Mouse (Mus musculus) ES-Bruce4 (cell line): ENCODE data around the gene Cntln. TPM values are rescaled to one million over a fixed set of nuclear protein-coding genes. Genes with fewer than 3 reads are reported as not detected.
A peak's percentile ranks its signal among the peaks of the same experiment; 100 is the strongest.

Experiments used
- H3K27ac ChIP-seq: 2 replicates; pipeline ENCODE4 v1.5.1; 2012; ENCODE audit warnings: low read length, inconsistent platforms; ENCODE audit not compliant: insufficient read depth
- H3K27me3 ChIP-seq: 2 replicates; pipeline ENCODE4 v1.6.1; 2012; ENCODE audit warnings: mild to moderate bottlenecking, low read length, inconsistent platforms; ENCODE audit not compliant: control insufficient read depth, poor library complexity, insufficient read depth, severe bottlenecking
- H3K36me3 ChIP-seq: 2 replicates; pipeline ENCODE4 v1.6.1; 2012; ENCODE audit warnings: inconsistent platforms, mild to moderate bottlenecking, low read length, moderate library complexity; ENCODE audit not compliant: control insufficient read depth, poor library complexity, insufficient read depth, severe bottlenecking
- H3K4me1 ChIP-seq: one replicate; pipeline ENCODE4 v1.8.1; 2011; ENCODE audit warnings: low read length; ENCODE audit not compliant: control insufficient read depth, insufficient read depth
- H3K4me3 ChIP-seq: 2 replicates; pipeline ENCODE4 v1.5.1; 2011; ENCODE audit warnings: low read depth, mild to moderate bottlenecking, low read length
- H3K9ac ChIP-seq: 2 replicates; pipeline ENCODE4 v1.6.1; 2012; ENCODE audit warnings: low read depth, mild to moderate bottlenecking, inconsistent platforms; ENCODE audit not compliant: poor library complexity, severe bottlenecking
- H3K9me3 ChIP-seq: replicated peaks from 2 replicates; pipeline ENCODE4 v1.6.1; 2012; ENCODE audit warnings: mild to moderate bottlenecking, low read length, inconsistent platforms; ENCODE audit not compliant: control insufficient read depth, poor library complexity, insufficient read depth, severe bottlenecking
- CTCF ChIP-seq: IDR thresholded peaks from one replicate; pipeline ENCODE4 v1.8.1; 2011; ENCODE audit warnings: low read depth, low read length
- EP300 ChIP-seq: IDR thresholded peaks from 2 replicates; pipeline ENCODE4 v1.6.1; 2011; ENCODE audit warnings: low read depth, low read length; ENCODE audit not compliant: insufficient read depth
- POLR2A ChIP-seq: IDR thresholded peaks from one replicate; pipeline ENCODE4 v1.8.1; 2011; ENCODE audit warnings: low read length; ENCODE audit not compliant: insufficient read depth
- polyA plus RNA-seq: library from polyadenylated mRNA; stranded (reverse); fragments of >200 nt; gene quantifications from 2 replicates; pipeline ENCODE4 v1.2.4, GENCODE M21; 2011; ENCODE audit warnings: low read depth; ENCODE audit not compliant: missing spikeins, insufficient read depth, insufficient read length

The Cntln gene
- polyA plus RNA-seq, 1 experiment: 2.0 TPM

GRCm38 (mm10) chr4:85120271-85120670 lies 236.2 kb downstream of the Cntln start:
- no peak overlapping the region for H3K27ac ChIP-seq
- no peaks in the 10 kb centered on the region for H3K4me1 ChIP-seq
- H3K4me3 ChIP-seq: no peak overlapping the region
- H3K27me3 ChIP-seq: no peaks in the 10 kb centered on the region
- no peak overlapping the region for H3K9ac ChIP-seq
- no peaks in the 10 kb centered on the region for H3K9me3 ChIP-seq
- no peaks in the 10 kb centered on the region for H3K36me3 ChIP-seq
- TF ChIP-seq POLR2A: no peak
- no peak for TF ChIP-seq CTCF
- no peak for TF ChIP-seq EP300

GRCm38 (mm10) chr4:85149726-85150125 lies 265.6 kb downstream of the Cntln start:
- Histone ChIP-seq H3K4me1 (no peaks in the 10 kb centered on the region), H3K4me3 (no peak overlapping the region), H3K9ac (no peak overlapping the region), H3K36me3 (no peaks in the 10 kb centered on the region), H3K27me3 (no peaks in the 10 kb centered on the region), H3K27ac (no peak overlapping the region), H3K9me3 (no peaks in the 10 kb centered on the region)
- no peak for TF ChIP-seq EP300
- no peak for TF ChIP-seq POLR2A

- H3K4me3 ChIP-seq: no peak overlapping the region
- H3K27me3 ChIP-seq: no peaks in the 10 kb centered on the region
- TF ChIP-seq EP300 (no peak), CTCF (no peak), POLR2A (no peak)
- no peaks in the 10 kb centered on the region for H3K4me1 ChIP-seq
- H3K9me3 ChIP-seq: no peaks in the 10 kb centered on the region
- H3K36me3 ChIP-seq: no peaks in the 10 kb centered on the region
- H3K27ac ChIP-seq: no peak overlapping the region
- no peak overlapping the region for H3K9ac ChIP-seq
Measured at GRCm38 (mm10) chr4:85151881-85152280, 267.8 kb downstream of the Cntln start.

GRCm38 (mm10) chr4:85154361-85154760 lies 270.3 kb downstream of the Cntln start:
- H3K36me3 ChIP-seq: no peaks in the 10 kb centered on the region
- H3K4me3 ChIP-seq: no peak overlapping the region
- H3K9me3 ChIP-seq: no peaks in the 10 kb centered on the region
- TF ChIP-seq POLR2A (no peak), CTCF (no peak), EP300 (no peak)
- H3K9ac ChIP-seq: no peak overlapping the region
- no peaks in the 10 kb centered on the region for H3K4me1 ChIP-seq
- H3K27ac ChIP-seq: no peak overlapping the region
- no peaks in the 10 kb centered on the region for H3K27me3 ChIP-seq

- TF ChIP-seq CTCF (no peak), EP300 (no peak), POLR2A (no peak)
- Histone ChIP-seq H3K4me1 (peaks cover 5% of the 10 kb centered on the region), H3K9me3 (no peaks in the 10 kb centered on the region), H3K36me3 (no peaks in the 10 kb centered on the region), H3K9ac (no peak overlapping the region), H3K4me3 (no peak overlapping the region), H3K27me3 (no peaks in the 10 kb centered on the region), H3K27ac (no peak overlapping the region)
Measured at GRCm38 (mm10) chr4:85161156-85161555, 277.0 kb downstream of the Cntln start.

- no peaks in the 10 kb centered on the region for H3K36me3 ChIP-seq
- no peaks in the 10 kb centered on the region for H3K27me3 ChIP-seq
- no peaks in the 10 kb centered on the region for H3K9me3 ChIP-seq
- H3K4me1 ChIP-seq: peaks cover 5% of the 10 kb centered on the region
- no peak overlapping the region for H3K4me3 ChIP-seq
- H3K27ac ChIP-seq: no peak overlapping the region
- no peak for TF ChIP-seq POLR2A
- peak; percentile 83 for TF ChIP-seq CTCF
- TF ChIP-seq EP300: peak; percentile 79
- no peak overlapping the region for H3K9ac ChIP-seq
Measured at GRCm38 (mm10) chr4:85162468-85163312, 278.6 kb downstream of the Cntln start.
